Mouse (Mus musculus): ENCODE data around the gene Mrfap1.

DNA sequence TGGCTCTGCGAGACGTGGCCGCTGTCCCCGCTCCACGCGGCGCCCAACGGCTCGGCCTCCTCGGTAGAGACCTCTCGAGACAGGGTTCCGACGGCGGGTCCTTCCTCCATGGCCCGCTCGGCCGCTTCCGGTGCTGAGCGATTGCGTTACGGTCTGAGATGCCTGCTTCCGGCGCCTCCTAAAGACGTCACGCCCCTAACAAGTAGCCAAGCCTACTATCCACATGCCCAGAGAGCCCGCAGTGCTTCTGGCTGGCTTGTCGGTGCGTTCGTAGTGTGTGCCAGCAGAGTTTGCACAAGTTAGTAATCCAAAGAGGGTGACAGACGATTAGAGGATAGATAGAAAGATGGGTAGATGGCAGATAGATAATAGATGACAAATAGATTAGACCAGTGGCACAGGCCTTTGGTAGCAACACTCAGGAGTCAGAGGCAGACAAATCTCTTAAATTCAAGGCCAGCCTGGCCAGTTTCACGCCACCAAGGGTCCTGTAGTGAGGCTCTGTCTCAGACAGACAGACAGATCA lies 48.0 kb downstream of the Mrfap1 start, which contains the start of gene Bloc1s4:
- no peak for TF ChIP-seq TAL1 (IDR thresholded peaks at IDR 0.05; ENCODE audit: low read length)
- peak; percentile 38; the same call in 1 of the 2 replicates for TF ChIP-seq GATA1 (IDR thresholded peaks at IDR 0.05; ENCODE audit: low read length)
